Mouse (Mus musculus) thymus, postnatal 0 days (tissue): ENCODE results near the gene Gm28845. TPM values are rescaled to one million over a fixed set of nuclear protein-coding genes. Genes with fewer than 3 reads are reported as not detected.

Experiments used
- DNase-seq: peaks from one replicate; pipeline ENCODE4 v3.0.0-alpha.2; 2015; ENCODE audit warnings: low spot score
- polyA plus RNA-seq: library from polyadenylated mRNA; unstranded; fragments of >200 nt; fragmentation: Nextera tagmentation; extraction: Ambion mirVana; gene quantifications from 2 replicates; pipeline ENCODE4 v1.2.1, GENCODE M21; 2015

Gene Gm28845
- not detected in 2 replicates for polyA plus RNA-seq

- DNase-seq = no peak
These were observed at the start of gene Gm28845 for GRCm38 (mm10) chr1:65119438-65119837. Gene Gm28845 (minus strand): TSS chr1:65119558.

- DNase-seq = no peak
These were observed 48.1 kb upstream of the Gm28845 start for GRCm38 (mm10) chr1:65167496-65167895.

GRCm38 (mm10) chr1:65162210-65162609 lies 42.9 kb upstream of the Gm28845 start:
- no peak for DNase-seq

DNA sequence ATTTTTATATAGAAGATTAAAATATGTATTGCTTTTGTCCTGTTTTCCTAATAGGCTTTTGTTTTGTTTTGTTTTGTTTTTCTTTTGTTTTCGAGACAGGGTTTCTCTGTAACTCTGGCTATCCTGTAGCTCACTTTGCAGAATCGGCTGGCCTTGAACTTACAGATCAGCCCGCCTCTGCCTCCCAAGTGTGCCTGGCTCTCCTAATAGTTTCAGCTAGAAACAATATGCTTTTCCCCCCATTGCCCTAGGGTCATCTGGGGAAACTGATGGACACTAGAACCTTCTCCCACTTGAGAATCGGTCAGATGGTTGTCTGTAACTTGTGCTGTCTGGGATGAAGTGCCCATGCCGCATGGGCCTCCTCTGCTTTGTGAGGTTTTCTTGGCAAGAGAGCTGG lies 36.8 kb upstream of the Gm28845 start:
- no peak for DNase-seq

- DNase-seq = no peak
These were observed 35.5 kb upstream of the Gm28845 start for GRCm38 (mm10) chr1:65154814-65155213.

DNA sequence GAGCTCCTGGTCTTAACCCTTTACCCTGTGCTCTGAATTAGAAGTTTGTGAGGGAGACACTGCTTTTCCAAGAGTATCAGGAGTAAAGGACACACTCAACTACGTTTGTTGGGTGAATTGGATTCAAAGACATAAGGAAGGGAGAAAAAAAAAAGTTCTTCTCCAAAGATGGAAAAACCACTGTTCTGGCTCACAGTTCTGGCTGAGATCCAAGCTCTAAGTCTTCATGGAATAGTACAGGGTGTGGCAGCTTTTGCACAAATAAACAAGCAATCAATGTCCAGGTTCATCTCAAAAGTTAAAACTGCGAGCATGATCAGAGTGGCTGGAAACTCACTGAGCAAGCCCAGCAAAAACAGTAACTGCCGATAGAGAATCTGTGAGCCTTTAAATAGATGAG lies 28.6 kb upstream of the Gm28845 start:
- no peak for DNase-seq

GRCm38 (mm10) chr1:65147326-65147725 lies 28.0 kb upstream of the Gm28845 start:
- no peak for DNase-seq

DNA sequence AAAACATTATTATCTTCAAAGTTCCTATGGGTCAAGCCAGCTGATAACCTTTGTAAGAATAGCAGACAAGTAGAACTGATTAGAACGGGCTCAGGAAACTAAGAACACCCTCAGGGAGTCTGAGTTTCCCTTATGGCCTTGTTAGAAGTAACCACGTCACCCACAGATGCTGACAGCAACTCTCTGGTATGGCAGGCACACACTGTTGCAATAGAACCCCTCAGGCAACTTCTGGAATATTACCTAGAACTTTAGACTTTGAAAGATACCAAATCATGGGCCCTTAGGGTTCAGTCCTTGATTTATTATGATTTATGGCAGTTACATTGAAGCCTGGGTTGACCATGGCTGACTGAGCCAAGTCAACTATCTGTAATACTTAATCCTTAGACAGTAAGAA lies 27.2 kb upstream of the Gm28845 start:
- DNase-seq = no peak

DNA sequence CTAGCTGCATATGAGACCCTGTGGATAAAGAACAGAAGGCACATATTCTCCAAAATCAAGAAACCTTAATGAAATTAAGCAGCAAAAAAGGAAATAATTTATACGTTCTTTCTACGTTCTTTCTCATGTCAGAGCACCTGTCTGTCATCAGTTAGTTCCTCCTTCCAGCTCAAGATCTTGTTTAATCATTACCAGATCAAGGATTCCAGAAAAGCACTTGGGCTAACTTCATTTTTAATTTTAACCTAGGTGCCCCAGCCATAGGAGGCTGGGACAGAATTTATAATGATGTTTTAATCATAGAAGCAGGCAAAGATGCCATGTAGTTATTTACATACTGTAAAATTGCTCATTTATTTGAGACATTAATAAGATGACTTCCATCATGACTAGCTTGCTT lies 25.4 kb upstream of the Gm28845 start:
- DNase-seq = no peak

GRCm38 (mm10) chr1:65137560-65137959 lies 18.2 kb upstream of the Gm28845 start:
- no peak for DNase-seq

DNA sequence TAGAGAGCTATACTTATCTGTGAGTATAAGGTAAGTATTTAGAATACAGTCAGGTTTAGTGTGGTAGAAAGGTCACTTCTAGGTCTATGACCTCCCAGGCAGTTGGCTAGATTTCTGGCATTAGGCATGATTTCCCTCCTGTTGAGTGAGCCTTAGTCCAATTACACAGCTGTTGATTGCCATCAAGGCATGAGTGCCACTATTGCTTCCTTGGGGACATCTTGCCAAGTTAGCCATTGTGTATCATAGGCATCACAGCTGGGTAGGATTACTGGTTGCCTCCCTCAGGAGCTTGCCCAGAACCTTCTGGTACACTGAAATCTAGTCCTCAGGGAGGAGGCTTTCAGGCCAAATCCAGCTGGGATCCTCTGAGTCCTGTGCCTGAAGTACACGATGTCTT lies 13.5 kb upstream of the Gm28845 start:
- DNase-seq = no peak

GRCm38 (mm10) chr1:65131671-65132070 lies 12.3 kb upstream of the Gm28845 start:
- no peak for DNase-seq

GRCm38 (mm10) chr1:65130226-65130625 lies 10.9 kb upstream of the Gm28845 start:
- DNase-seq = no peak

- no peak for DNase-seq
These were observed 10.3 kb upstream of the Gm28845 start for GRCm38 (mm10) chr1:65129634-65130180.

DNA sequence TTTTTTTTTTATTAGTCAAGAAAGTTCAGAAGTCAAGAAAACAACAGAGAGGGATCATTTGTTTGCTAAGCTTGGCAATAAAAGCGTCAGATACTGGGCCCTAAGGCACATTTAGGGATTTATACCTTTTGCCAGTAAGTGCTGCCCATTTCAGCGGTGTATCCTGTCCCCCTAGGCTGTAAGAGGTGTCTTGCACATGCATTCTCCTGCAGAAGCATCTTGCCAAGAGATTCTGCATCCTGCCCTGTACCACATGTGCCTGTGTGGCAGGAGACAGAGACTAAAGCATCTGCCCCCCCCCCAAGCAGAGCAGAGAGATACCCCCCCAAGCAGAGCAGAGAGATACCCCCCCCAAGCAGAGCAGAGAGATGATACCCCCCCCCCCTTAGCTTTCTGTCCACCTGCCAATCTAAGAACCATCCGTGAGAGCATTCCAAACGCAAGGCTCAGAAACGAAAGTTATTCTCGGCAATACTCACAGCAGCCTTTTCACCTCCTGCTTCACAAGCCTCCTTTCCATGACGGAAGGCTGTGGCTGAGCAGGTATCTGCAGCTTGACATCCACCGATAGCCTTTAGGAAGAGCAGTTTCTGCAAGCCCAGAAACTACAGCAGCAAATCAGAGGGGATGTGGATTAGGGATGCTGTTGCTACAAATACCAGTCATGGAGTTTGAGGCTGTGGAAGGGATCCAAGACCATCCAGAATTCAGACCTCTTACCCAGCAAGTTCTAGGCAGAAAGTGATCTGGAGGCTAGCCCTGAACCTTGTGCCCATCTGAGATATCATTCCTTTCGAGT lies 3.4 kb upstream of the Gm28845 start, which contains the start of gene D630023F18Rik:
Gene D630023F18Rik, minus strand, starts transcription at position 641 of the 799 bp plus-strand sequence.
- DNase-seq = no peak

- no peak for DNase-seq
These were observed 1.0 kb downstream of the Gm28845 start for GRCm38 (mm10) chr1:65118150-65118913.

DNA sequence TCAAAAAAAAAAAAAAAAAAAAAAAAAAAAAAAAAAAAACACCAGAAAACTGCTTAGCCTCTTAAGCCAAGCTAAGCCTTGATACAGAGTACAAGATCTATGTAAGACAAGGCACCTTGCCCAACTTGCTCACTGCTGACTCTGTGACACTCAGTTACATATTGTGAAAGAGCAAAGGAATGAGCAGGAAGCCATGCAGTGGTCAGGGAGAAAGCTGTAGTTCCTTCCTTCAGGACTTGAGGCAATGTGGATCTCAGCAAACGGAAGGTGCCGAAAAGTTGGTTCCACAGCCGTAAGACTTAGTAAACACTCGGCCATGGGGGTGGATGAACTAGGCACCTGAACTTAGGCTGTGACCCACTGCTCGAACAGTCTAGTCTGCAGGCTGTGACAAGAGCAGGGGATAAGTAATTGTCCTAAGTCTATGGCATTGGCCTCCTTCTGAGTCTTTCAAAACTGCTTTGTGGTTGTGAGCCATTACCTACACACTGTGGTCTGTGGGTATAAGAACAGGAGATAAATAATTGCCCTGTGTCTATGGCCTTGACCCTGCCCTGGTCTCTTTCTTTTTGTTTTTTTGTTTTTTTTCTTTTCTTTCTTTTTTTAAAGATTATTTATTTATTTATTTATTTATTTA lies 5.7 kb downstream of the Gm28845 start:
- DNase-seq = no peak

GRCm38 (mm10) chr1:65112807-65113196 lies 6.6 kb downstream of the Gm28845 start:
- DNase-seq = no peak

DNA sequence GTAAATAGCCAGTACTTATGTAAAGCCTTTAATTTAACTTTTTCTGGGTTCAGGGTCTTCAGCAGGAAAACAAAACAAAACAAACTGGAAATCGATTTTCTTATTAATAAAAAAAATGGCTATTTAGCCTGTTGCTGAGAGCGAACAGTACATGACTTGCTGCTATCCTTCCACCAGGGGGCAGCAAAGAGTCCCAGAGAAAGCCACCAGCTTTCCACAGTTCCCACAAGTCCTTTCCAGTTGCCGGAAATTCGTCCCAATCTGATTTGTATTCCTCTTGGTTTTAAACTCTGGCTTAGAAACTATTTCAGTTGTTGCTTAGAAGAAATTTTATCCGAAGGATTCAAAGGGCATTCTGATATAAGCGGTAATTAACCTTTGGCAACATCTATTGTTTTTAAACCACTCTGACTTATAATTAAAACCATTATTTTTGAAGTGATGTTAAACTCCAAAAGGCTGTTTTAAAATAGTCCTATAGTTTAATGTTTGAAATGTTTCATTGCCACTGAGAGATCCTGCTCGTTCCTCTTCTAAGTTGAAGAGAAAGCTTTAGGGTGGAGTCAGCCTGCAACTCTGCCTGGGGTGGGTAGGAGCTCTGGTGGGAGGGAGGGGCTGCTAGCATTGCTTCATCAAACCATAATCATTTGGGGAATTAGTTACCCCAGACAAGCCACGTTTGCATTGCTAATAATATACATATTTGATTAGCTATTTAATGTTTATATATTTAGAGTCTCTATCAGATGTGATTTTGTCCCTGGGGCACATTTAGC lies 7.1 kb downstream of the Gm28845 start:
- peak; percentile 37 for DNase-seq

DNA sequence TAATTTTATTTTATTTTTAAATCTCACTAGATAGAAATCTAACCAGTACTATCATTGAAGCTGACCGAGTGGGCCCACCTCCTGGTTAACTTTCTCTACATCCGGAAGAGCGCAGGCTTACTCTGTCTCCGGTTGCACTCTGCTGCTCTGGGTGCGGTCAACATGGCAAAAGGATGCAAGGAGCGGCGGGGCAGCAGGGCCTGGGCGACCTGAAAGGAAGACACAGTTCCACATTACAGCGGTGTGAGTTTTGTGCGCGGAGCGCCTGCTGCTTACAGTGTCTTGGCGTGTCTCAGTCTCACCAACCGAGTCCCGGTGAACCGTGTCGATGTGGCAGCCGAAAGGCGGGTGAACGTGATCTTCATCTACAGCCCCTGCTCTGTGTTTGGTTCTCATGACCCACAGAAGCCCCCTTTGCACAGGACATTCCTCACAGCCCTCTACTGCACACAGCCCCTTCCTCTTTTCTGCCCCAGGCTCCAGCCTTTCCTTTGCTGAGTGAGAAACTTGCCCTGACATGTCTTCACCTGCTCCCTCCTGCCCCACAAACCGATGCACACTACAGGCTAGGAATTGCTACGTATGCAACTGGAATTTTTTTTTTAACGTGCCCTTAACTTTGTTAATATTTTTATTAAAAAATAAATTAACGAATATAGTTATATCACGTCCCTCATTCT lies 9.5 kb downstream of the Gm28845 start:
- no peak for DNase-seq
